8 mouse cellular contexts compared by ENCODE assay signal in genomic region chr2:109953048-109953717, GRCm38 (mm10). TPM values are rescaled to one million over a fixed set of nuclear protein-coding genes. Genes with fewer than 3 reads are reported as not detected.
DNase-seq lines count a peak whose midpoint lies in the region; ATAC-seq and TF ChIP-seq lines count a peak whose summit lies in the region.

No protein-coding gene starts in this region.

- H3K4me3 ChIP-seq in intestine, embryonic 15.5 days (replicated peaks): no peak overlapping the region
- H3K4me3 ChIP-seq in intestine, postnatal 0 days (ENCODE audit: low read depth, low read length): no peak overlapping the region
- H3K4me3 ChIP-seq in hindbrain, embryonic 10.5 days: no peak overlapping the region
- H3K4me3 ChIP-seq in midbrain, embryonic 15.5 days: no peak overlapping the region

- no peak overlapping the region for H3K4me2 ChIP-seq in intestine, embryonic 15.5 days (replicated peaks)
- H3K4me2 ChIP-seq in intestine, postnatal 0 days (replicated peaks; ENCODE audit: low read depth): no peak overlapping the region
- no peak overlapping the region for H3K4me2 ChIP-seq in midbrain, embryonic 15.5 days

- no peaks in the 10 kb centered on the region for H3K9me3 ChIP-seq in intestine, embryonic 15.5 days
- H3K9me3 ChIP-seq in intestine, postnatal 0 days (ENCODE audit: control insufficient read depth): no peaks in the 10 kb centered on the region
- no peaks in the 10 kb centered on the region for H3K9me3 ChIP-seq in hindbrain, embryonic 10.5 days
- no peaks in the 10 kb centered on the region for H3K9me3 ChIP-seq in midbrain, embryonic 15.5 days

- H3K27ac ChIP-seq in intestine, embryonic 15.5 days: no peak overlapping the region
- H3K27ac ChIP-seq in intestine, postnatal 0 days (ENCODE audit: low read depth, low read length): no peak overlapping the region
- 0 out of 2 replicates have a peak overlapping the region, but pooled peaks have one; percentile 41 for H3K27ac ChIP-seq in hindbrain, embryonic 10.5 days
- H3K27ac ChIP-seq in midbrain, embryonic 15.5 days: no peak overlapping the region

- TF ChIP-seq CTCF in intestine, postnatal 0 days (IDR thresholded peaks at IDR 0.05; ENCODE audit: low read depth): no peak

- 68% methylated on average over 10 of the region's 10 CpGs for WGBS in intestine, embryonic 15.5 days
- WGBS in intestine, postnatal 0 days: 65% methylated on average over 10 of the region's 10 CpGs
- 84% methylated on average over 10 of the region's 10 CpGs for WGBS in hindbrain, embryonic 10.5 days
- WGBS in midbrain, embryonic 15.5 days: 54% methylated on average over 10 of the region's 10 CpGs

- intact Hi-C loops in heart, postnatal 25 days (cut with DNase I): no loop called here

- no peaks in the 10 kb centered on the region for H3K27me3 ChIP-seq in intestine, embryonic 15.5 days (replicated peaks)
- H3K27me3 ChIP-seq in intestine, postnatal 0 days (replicated peaks; ENCODE audit: control insufficient read depth, insufficient read depth, low read length): no peaks in the 10 kb centered on the region
- no peaks in the 10 kb centered on the region for H3K27me3 ChIP-seq in hindbrain, embryonic 10.5 days (ENCODE audit: insufficient read depth, poor library complexity, severe bottlenecking)
- no peaks in the 10 kb centered on the region for H3K27me3 ChIP-seq in midbrain, embryonic 15.5 days (replicated peaks)

- H3K4me1 ChIP-seq in intestine, embryonic 15.5 days (replicated peaks): peaks cover 24% of the 10 kb centered on the region
- 0 out of 2 replicates have a peak, but pooled peaks cover 7% of the 10 kb centered on the region for H3K4me1 ChIP-seq in intestine, postnatal 0 days (replicated peaks; ENCODE audit: control insufficient read depth, insufficient read depth, low read length)
- peaks cover 66% of the 10 kb centered on the region for H3K4me1 ChIP-seq in hindbrain, embryonic 10.5 days (replicated peaks)
- no peaks in the 10 kb centered on the region for H3K4me1 ChIP-seq in midbrain, embryonic 15.5 days

- DNase-seq in brain, adult 2 months (ENCODE audit: low read depth, low spot score): peak; percentile 57
- DNase-seq in hindbrain, embryonic 10.5 days (ENCODE audit: low spot score): no peak
- DNase-seq in urinary bladder, postnatal 10 days (ENCODE audit: low spot score): no peak
- no peak for DNase-seq in heart, postnatal 25 days (ENCODE audit: low spot score)
- no peak for DNase-seq in kidney, postnatal 4 days

- no peaks in the 10 kb centered on the region for H3K36me3 ChIP-seq in intestine, embryonic 15.5 days
- H3K36me3 ChIP-seq in intestine, postnatal 0 days (ENCODE audit: control insufficient read depth, insufficient read depth): no peaks in the 10 kb centered on the region
- no peaks in the 10 kb centered on the region for H3K36me3 ChIP-seq in hindbrain, embryonic 10.5 days
- H3K36me3 ChIP-seq in midbrain, embryonic 15.5 days (replicated peaks): no peaks in the 10 kb centered on the region

- H3K9ac ChIP-seq in intestine, embryonic 15.5 days: no peak overlapping the region
- H3K9ac ChIP-seq in intestine, postnatal 0 days (ENCODE audit: low read depth, low read length): no peak overlapping the region
- no peak overlapping the region for H3K9ac ChIP-seq in midbrain, embryonic 15.5 days

- 0 out of 2 replicates have a peak, but pooled peaks have one; percentile 34 for ATAC-seq in intestine, embryonic 15.5 days
- no peak for ATAC-seq in intestine, postnatal 0 days
- peak; percentile 71 for ATAC-seq in midbrain, embryonic 15.5 days (replicated peaks)

RNA-seq across cellular contexts. Expression of gene Lgr4, which starts 35.7 kb away (rescaled TPM):
- polyA plus RNA-seq in intestine, embryonic 15.5 days (2015; fragmentation: Nextera tagmentation; extraction: Ambion mirVana): 27.6 and 29.4 TPM in 2 replicates
- polyA plus RNA-seq in intestine, postnatal 0 days (2015; fragmentation: Nextera tagmentation; extraction: Ambion mirVana): 15.0 and 15.9 TPM in 2 replicates
- 13.0 TPM in 2 replicates for polyA plus RNA-seq in hindbrain, embryonic 10.5 days (2016; fragmentation: Nextera tagmentation; extraction: Ambion mirVana)
- polyA plus RNA-seq in midbrain, embryonic 15.5 days (2015; fragmentation: Nextera tagmentation; extraction: Ambion mirVana): 7.6 and 8.1 TPM in 2 replicates
- total RNA-seq in heart, postnatal 25 days (2021): 10 to 100 TPM; 26.0 to 28.9 TPM
